Mouse (Mus musculus) MEL (cell line): ENCODE results near the gene Ctsw. TPM values are rescaled to one million over a fixed set of nuclear protein-coding genes. Genes with fewer than 3 reads are reported as not detected.

Experiments used
- DNase-seq: peaks from one replicate; pipeline ENCODE4 v3.0.0; 2011; ENCODE audit warnings: low read depth, low spot score
- H3K27ac ChIP-seq: 2 replicates; pipeline ENCODE4 v1.5.1; 2012; ENCODE audit warnings: low read depth, mild to moderate bottlenecking, control low read depth, low read length, moderate library complexity; ENCODE audit not compliant: control insufficient read depth
- H3K27me3 ChIP-seq, 2 experiments: fragments of 150-350 bp in 1 of 2; sonication (generic) in 1 of 2; 2 replicates each; pipeline ENCODE4 v1.6.1; 2012; ENCODE audit warnings: low read length in 2 of 2, mild to moderate bottlenecking in 2 of 2, improper control_type of control experiment in 1 of 2, moderate library complexity in 1 of 2; ENCODE audit not compliant: insufficient read depth in 2 of 2, control insufficient read depth in 1 of 2
- H3K36me3 ChIP-seq, 2 experiments: 2 replicates each; pipeline ENCODE4 v1.6.1; 2012 to 2014; ENCODE audit warnings: low read length in 2 of 2, improper control_type of control experiment in 1 of 2, inconsistent platforms in 1 of 2, mild to moderate bottlenecking in 1 of 2; ENCODE audit not compliant: insufficient read depth in 2 of 2, control insufficient read depth in 1 of 2
- H3K4me1 ChIP-seq, 2 experiments: fragments of 150-350 bp in 1 of 2; sonication (generic) in 1 of 2; 2 replicates each; pipeline ENCODE4 v1.6.1; 2012; ENCODE audit warnings: low read length in 2 of 2, improper control_type of control experiment in 1 of 2, mild to moderate bottlenecking in 1 of 2; ENCODE audit not compliant: insufficient read depth in 2 of 2, control insufficient read depth in 1 of 2
- H3K4me3 ChIP-seq, 2 experiments: fragments of 150-350 bp in 1 of 2; sonication (generic) in 1 of 2; 2 replicates each; pipeline ENCODE4 v1.5.1; 2012; ENCODE audit warnings: low read depth in 2 of 2, low read length in 2 of 2, mild to moderate bottlenecking in 2 of 2, moderate library complexity in 2 of 2, control low read depth in 1 of 2, improper control_type of control experiment in 1 of 2; ENCODE audit not compliant: control insufficient read depth in 1 of 2, insufficient read depth in 1 of 2
- H3K79me2 ChIP-seq: 2 replicates; pipeline ENCODE4 v1.6.1; 2012; ENCODE audit warnings: mild to moderate bottlenecking, low read length, moderate library complexity; ENCODE audit not compliant: control insufficient read depth, poor library complexity, insufficient read depth
- H3K9ac ChIP-seq: 2 replicates; pipeline ENCODE4 v1.6.1; 2012; ENCODE audit warnings: low read depth, mild to moderate bottlenecking, control low read depth, low read length, moderate library complexity; ENCODE audit not compliant: control insufficient read depth, poor library complexity, severe bottlenecking
- H3K9me3 ChIP-seq: fragments of 150-350 bp; sonication (generic); replicated peaks from 2 replicates; pipeline ENCODE4 v1.6.1; 2012; ENCODE audit warnings: mild to moderate bottlenecking, low read length, improper control_type of control experiment, moderate library complexity; ENCODE audit not compliant: insufficient read depth
- BHLHE40 ChIP-seq: IDR thresholded peaks from 2 replicates; pipeline ENCODE4 v1.6.1; 2012; ENCODE audit warnings: low read depth, mild to moderate bottlenecking, inconsistent platforms, low read length, improper control_type of control experiment, borderline replicate concordance
- CHD1 ChIP-seq: IDR thresholded peaks from 2 replicates; pipeline ENCODE4 v1.6.1; 2012; ENCODE audit warnings: low read depth, mild to moderate bottlenecking, inconsistent platforms, low read length, improper control_type of control experiment
- CHD2 ChIP-seq: IDR thresholded peaks from 2 replicates; pipeline ENCODE4 v1.6.1; 2011; ENCODE audit warnings: low read length, improper control_type of control experiment
- E2F4 ChIP-seq: IDR thresholded peaks from 2 replicates; pipeline ENCODE4 v1.6.1; 2011; ENCODE audit warnings: low read depth, low read length, improper control_type of control experiment, borderline replicate concordance
- ELF1 ChIP-seq: IDR thresholded peaks from 2 replicates; pipeline ENCODE4 v1.6.1; 2014; ENCODE audit warnings: low read depth, mild to moderate bottlenecking, inconsistent platforms, low read length, improper control_type of control experiment, moderate library complexity
- EP300 ChIP-seq, 2 experiments: IDR thresholded peaks; 2 replicates each; pipeline ENCODE4 v1.6.1; 2011; ENCODE audit warnings: improper control_type of control experiment in 2 of 2, low read length in 2 of 2, low read depth in 1 of 2, mild to moderate bottlenecking in 1 of 2
- ETS1 ChIP-seq: IDR thresholded peaks from 2 replicates; pipeline ENCODE4 v1.6.1; 2012; ENCODE audit warnings: low read depth, mild to moderate bottlenecking, inconsistent platforms, low read length, improper control_type of control experiment, moderate library complexity
- GABPA ChIP-seq: IDR thresholded peaks from 2 replicates; pipeline ENCODE4 v1.6.1; 2012; ENCODE audit warnings: low read depth, mild to moderate bottlenecking, inconsistent platforms, low read length, improper control_type of control experiment, moderate library complexity
- GATA1 ChIP-seq: IDR thresholded peaks from 2 replicates; pipeline ENCODE4 v1.6.1; 2011; ENCODE audit warnings: low read depth, low read length, improper control_type of control experiment
- HCFC1 ChIP-seq: IDR thresholded peaks from 2 replicates; pipeline ENCODE4 v1.6.1; 2012; ENCODE audit warnings: low read depth, mild to moderate bottlenecking, inconsistent platforms, low read length, improper control_type of control experiment, moderate library complexity
- JUND ChIP-seq: IDR thresholded peaks from 2 replicates; pipeline ENCODE4 v1.6.1; 2011; ENCODE audit warnings: low read depth, mild to moderate bottlenecking, improper control_type of control experiment, low read length
- KAT2A ChIP-seq: conservative IDR thresholded peaks from 2 replicates; pipeline ENCODE4 v1.6.1; 2012; ENCODE audit warnings: low read depth, low read length, improper control_type of control experiment, inconsistent platforms
- MAFK ChIP-seq: IDR thresholded peaks from 2 replicates; pipeline ENCODE4 v1.6.1; 2011; ENCODE audit warnings: low read depth, mild to moderate bottlenecking, low read length, improper control_type of control experiment, borderline replicate concordance
- MAZ ChIP-seq: IDR thresholded peaks from 2 replicates; pipeline ENCODE4 v1.6.1; 2012; ENCODE audit warnings: low read depth, mild to moderate bottlenecking, inconsistent platforms, low read length, improper control_type of control experiment
- MEF2A ChIP-seq: IDR thresholded peaks from 2 replicates; pipeline ENCODE4 v1.6.1; 2014; ENCODE audit warnings: low read depth, mild to moderate bottlenecking, inconsistent platforms, low read length, improper control_type of control experiment; ENCODE audit not compliant: poor library complexity, insufficient replicate concordance, severe bottlenecking; ENCODE audit errors: extremely low read depth
- MXI1 ChIP-seq: IDR thresholded peaks from 2 replicates; pipeline ENCODE4 v1.6.1; 2011; ENCODE audit warnings: mild to moderate bottlenecking, low read depth, low read length, improper control_type of control experiment
- MYB ChIP-seq: IDR thresholded peaks from 2 replicates; pipeline ENCODE4 v1.6.1; 2011; ENCODE audit warnings: mild to moderate bottlenecking, low read depth, low read length, improper control_type of control experiment
- MYC ChIP-seq: IDR thresholded peaks from 2 replicates; pipeline ENCODE4 v1.6.1; 2011; ENCODE audit warnings: low read depth, mild to moderate bottlenecking, low read length, improper control_type of control experiment, moderate library complexity
- NELFE ChIP-seq: IDR thresholded peaks from 2 replicates; pipeline ENCODE4 v1.6.1; 2011; ENCODE audit warnings: low read depth, low read length, improper control_type of control experiment
- NRF1 ChIP-seq: IDR thresholded peaks from 2 replicates; pipeline ENCODE4 v1.6.1; 2014; ENCODE audit warnings: low read depth, mild to moderate bottlenecking, inconsistent platforms, low read length, improper control_type of control experiment, moderate library complexity; ENCODE audit not compliant: poor library complexity, insufficient read depth, severe bottlenecking
- POLR2A ChIP-seq, 2 experiments: IDR thresholded peaks; 2 replicates each; pipeline ENCODE4 v1.6.1; 2011 to 2012; ENCODE audit warnings: low read length in 2 of 2, mild to moderate bottlenecking in 2 of 2, control low read depth in 1 of 2, improper control_type of control experiment in 1 of 2, low read depth in 1 of 2, moderate library complexity in 1 of 2; ENCODE audit not compliant: control insufficient read depth in 1 of 2, insufficient read depth in 1 of 2, poor library complexity in 1 of 2
- POLR2AphosphoS2 ChIP-seq: IDR thresholded peaks from 2 replicates; pipeline ENCODE4 v1.6.1; 2011; ENCODE audit warnings: low read length, improper control_type of control experiment
- POLR2AphosphoS5 ChIP-seq: IDR thresholded peaks from 2 replicates; pipeline ENCODE4 v1.6.1; 2012; ENCODE audit warnings: low read depth, borderline replicate concordance, mild to moderate bottlenecking, inconsistent platforms, low read length, moderate library complexity, mixed read lengths
- RAD21 ChIP-seq: IDR thresholded peaks from 2 replicates; pipeline ENCODE4 v1.6.1; 2011; ENCODE audit warnings: mild to moderate bottlenecking, low read depth, low read length, improper control_type of control experiment
- RCOR1 ChIP-seq: IDR thresholded peaks from 2 replicates; pipeline ENCODE4 v1.6.1; 2012; ENCODE audit warnings: low read depth, mild to moderate bottlenecking, inconsistent platforms, low read length, improper control_type of control experiment
- SIN3A ChIP-seq: IDR thresholded peaks from 2 replicates; pipeline ENCODE4 v1.6.1; 2012; ENCODE audit warnings: low read length, improper control_type of control experiment, inconsistent platforms
- SMC3 ChIP-seq: IDR thresholded peaks from 2 replicates; pipeline ENCODE4 v1.6.1; 2011; ENCODE audit warnings: low read depth, low read length, improper control_type of control experiment
- TAL1 ChIP-seq: IDR thresholded peaks from 2 replicates; pipeline ENCODE4 v1.6.1; 2012; ENCODE audit warnings: mild to moderate bottlenecking, inconsistent platforms, low read length, moderate library complexity, mixed read lengths
- TBP ChIP-seq: IDR thresholded peaks from 2 replicates; pipeline ENCODE4 v1.8.0; 2011; ENCODE audit warnings: low read depth, low read length, improper control_type of control experiment
- TCF12 ChIP-seq: IDR thresholded peaks from 2 replicates; pipeline ENCODE4 v1.6.1; 2014; ENCODE audit warnings: low read depth, mild to moderate bottlenecking, inconsistent platforms, low read length, improper control_type of control experiment, moderate library complexity
- UBTF ChIP-seq: IDR thresholded peaks from 2 replicates; pipeline ENCODE4 v1.6.1; 2012; ENCODE audit warnings: low read depth, mild to moderate bottlenecking, inconsistent platforms, low read length, improper control_type of control experiment, moderate library complexity, borderline replicate concordance; ENCODE audit not compliant: insufficient read depth
- USF2 ChIP-seq, 2 experiments: IDR thresholded peaks; 2 replicates each; pipeline ENCODE4 v1.6.1; 2011 to 2012; ENCODE audit warnings: improper control_type of control experiment in 2 of 2, low read length in 2 of 2, borderline replicate concordance in 1 of 2, inconsistent platforms in 1 of 2, low read depth in 1 of 2, mild to moderate bottlenecking in 1 of 2; ENCODE audit not compliant: insufficient read depth in 1 of 2
- ZC3H11A ChIP-seq: IDR thresholded peaks from 2 replicates; pipeline ENCODE4 v1.6.1; 2012; ENCODE audit warnings: low read depth, mild to moderate bottlenecking, inconsistent platforms, low read length, improper control_type of control experiment
- ZMIZ1 ChIP-seq: IDR thresholded peaks from 2 replicates; pipeline ENCODE4 v1.6.1; 2012; ENCODE audit warnings: low read depth, mild to moderate bottlenecking, inconsistent platforms, low read length, improper control_type of control experiment, moderate library complexity
- polyA plus RNA-seq, 2 experiments: library from polyadenylated mRNA; stranded (reverse) in 1 of 2; unstranded in 1 of 2; fragments of >175 nt in 1 of 2; fragments of >200 nt in 1 of 2; gene quantifications; 2 replicates each; pipeline versions ENCODE4 v1.2.1 to v1.2.4; 2012; ENCODE audit warnings: low replicate concordance in 2 of 2, low read depth in 1 of 2; ENCODE audit not compliant: insufficient read length in 2 of 2, insufficient read depth in 1 of 2, missing spikeins in 1 of 2
- total RNA-seq: library from RNA; depleted of rRNA; stranded (reverse); fragments of 300-350 nt; gene quantifications from 2 replicates; pipeline ENCODE4 v1.2.3, GENCODE M21; 2012

The Ctsw gene
- total and polyA plus RNA-seq, 3 experiments: 0.15 to 0.39 TPM; not detected in 1

GRCm38 (mm10) chr19:5432992-5433852 lies 35.1 kb downstream of the Ctsw start:
- DNase-seq: peak; percentile 83
- H3K79me2 ChIP-seq: no peaks in the 10 kb centered on the region; the same call in 1 of the 2 replicates
- H3K27ac ChIP-seq: peak overlapping the region; percentile 53
- H3K4me3 ChIP-seq: peak overlapping the region; percentile 70 to 71
- H3K9ac ChIP-seq: peak overlapping the region; percentile 79
- peaks cover 5 to 16% of the 10 kb centered on the region in 2 experiments for H3K4me1 ChIP-seq
- H3K36me3 ChIP-seq: peaks cover 0 to 9% of the 10 kb centered on the region in 2 experiments; a peak in 2 of 4 replicates
- H3K27me3 ChIP-seq: no peaks in the 10 kb centered on the region
- H3K9me3 ChIP-seq: no peaks in the 10 kb centered on the region
- TF ChIP-seq MAFK: no peak
- no peak for TF ChIP-seq MYC
- TF ChIP-seq TCF12: peak; percentile 48; the same call in 1 of the 2 replicates
- TF ChIP-seq USF2 (IDR thresholded peaks at IDR 0.05; ENCODE audit: borderline replicate concordance in 1 of 2, insufficient read depth in 1 of 2, low read depth in 1 of 2, low read length in 2 of 2): no peak
- TF ChIP-seq RAD21: peak; percentile 58
- peak in 1 of 2 experiments; percentile 53; a peak in 1 of 4 replicates for TF ChIP-seq POLR2A (IDR thresholded peaks at IDR 0.05; ENCODE audit: control insufficient read depth in 1 of 2, insufficient read depth in 1 of 2, low read depth in 1 of 2, low read length in 2 of 2, poor library complexity in 1 of 2)
- TF ChIP-seq POLR2AphosphoS2: no peak
- TF ChIP-seq MEF2A: no peak
- no peak for TF ChIP-seq GATA1
- TF ChIP-seq MYB: no peak
- peak; percentile 44 for TF ChIP-seq ETS1
- peak; percentile 12; the same call in 1 of the 2 replicates for TF ChIP-seq MAZ
- peak; percentile 57; the same call in 1 of the 2 replicates for TF ChIP-seq TBP
- no peak for TF ChIP-seq RCOR1
- TF ChIP-seq ELF1: peak; percentile 77
- TF ChIP-seq KAT2A: no peak; the same call in 1 of the 2 replicates
- TF ChIP-seq TAL1: no peak
- TF ChIP-seq NELFE: peak; percentile 49
- TF ChIP-seq JUND: no peak; the same call in 1 of the 2 replicates
- no peak for TF ChIP-seq BHLHE40
- peak in 1 of 2 experiments; percentile 20; a peak in 1 of 4 replicates for TF ChIP-seq EP300 (IDR thresholded peaks at IDR 0.05; ENCODE audit: low read depth in 1 of 2, low read length in 2 of 2)
- TF ChIP-seq HCFC1: peak; percentile 67
- TF ChIP-seq ZC3H11A: no peak
- TF ChIP-seq CHD2: peak; percentile 37; the same call in 1 of the 2 replicates
- peak; percentile 73; the same call in 1 of the 2 replicates for TF ChIP-seq ZMIZ1
- TF ChIP-seq CHD1: no peak
- TF ChIP-seq SMC3: peak; percentile 50
- TF ChIP-seq GABPA: no peak
- TF ChIP-seq UBTF: 0 out of 2 replicates have a peak, but pooled peaks have one; percentile 65
- TF ChIP-seq POLR2AphosphoS5: no peak
- no peak for TF ChIP-seq E2F4
- peak; percentile 89 for TF ChIP-seq NRF1
- TF ChIP-seq MXI1: peak; percentile 76; the same call in 1 of the 2 replicates
- TF ChIP-seq SIN3A: peak; percentile 83
